Mouse (Mus musculus) layer of hippocampus, adult 9-10 months (tissue): Measurements from ENCODE around the gene Paics.

Source experiments
- DNase-seq: peaks from one replicate; pipeline ENCODE4 v3.0.0; 2022; ENCODE audit warnings: low spot score

Gene Paics

DNA sequence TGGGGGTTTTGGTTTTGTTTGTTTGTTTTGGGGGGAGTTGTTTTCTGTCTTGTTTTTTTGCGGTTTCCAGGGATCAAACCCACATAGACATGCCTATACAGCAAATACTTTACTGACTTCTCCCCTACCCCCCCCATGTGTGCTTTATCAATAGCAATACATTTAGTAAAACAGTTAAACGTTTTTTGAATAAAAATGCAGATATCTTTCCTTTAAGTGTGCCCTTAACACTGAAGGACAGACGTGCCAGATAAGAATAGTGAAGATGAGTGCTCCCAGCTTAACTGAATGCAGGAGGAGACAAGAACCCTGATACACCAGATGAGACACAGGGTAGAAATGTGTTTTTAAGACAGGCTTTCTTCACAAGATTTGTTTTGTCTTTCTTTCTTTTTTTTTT lies 60.0 kb downstream of the Paics start:
- no peak for DNase-seq

DNA sequence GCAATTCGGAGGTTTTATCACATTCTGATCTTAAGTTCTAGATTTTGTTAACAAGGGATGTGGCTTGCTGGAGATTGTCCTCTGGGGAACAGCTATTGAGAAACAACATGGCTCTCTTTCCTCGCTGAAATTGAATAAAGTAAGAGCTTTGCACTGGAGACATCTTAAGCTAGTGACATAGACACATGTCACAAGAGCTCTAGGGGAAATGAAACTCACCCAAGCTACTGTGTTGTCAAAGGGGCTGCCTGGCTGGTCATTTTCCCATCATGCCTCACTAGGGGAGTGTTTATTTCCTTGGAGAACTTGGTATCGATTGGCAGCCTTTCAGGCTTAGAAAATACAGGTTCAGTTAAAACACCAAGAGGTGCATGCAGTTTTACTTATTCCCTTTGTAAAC lies 62.1 kb downstream of the Paics start:
- DNase-seq = no peak

DNA sequence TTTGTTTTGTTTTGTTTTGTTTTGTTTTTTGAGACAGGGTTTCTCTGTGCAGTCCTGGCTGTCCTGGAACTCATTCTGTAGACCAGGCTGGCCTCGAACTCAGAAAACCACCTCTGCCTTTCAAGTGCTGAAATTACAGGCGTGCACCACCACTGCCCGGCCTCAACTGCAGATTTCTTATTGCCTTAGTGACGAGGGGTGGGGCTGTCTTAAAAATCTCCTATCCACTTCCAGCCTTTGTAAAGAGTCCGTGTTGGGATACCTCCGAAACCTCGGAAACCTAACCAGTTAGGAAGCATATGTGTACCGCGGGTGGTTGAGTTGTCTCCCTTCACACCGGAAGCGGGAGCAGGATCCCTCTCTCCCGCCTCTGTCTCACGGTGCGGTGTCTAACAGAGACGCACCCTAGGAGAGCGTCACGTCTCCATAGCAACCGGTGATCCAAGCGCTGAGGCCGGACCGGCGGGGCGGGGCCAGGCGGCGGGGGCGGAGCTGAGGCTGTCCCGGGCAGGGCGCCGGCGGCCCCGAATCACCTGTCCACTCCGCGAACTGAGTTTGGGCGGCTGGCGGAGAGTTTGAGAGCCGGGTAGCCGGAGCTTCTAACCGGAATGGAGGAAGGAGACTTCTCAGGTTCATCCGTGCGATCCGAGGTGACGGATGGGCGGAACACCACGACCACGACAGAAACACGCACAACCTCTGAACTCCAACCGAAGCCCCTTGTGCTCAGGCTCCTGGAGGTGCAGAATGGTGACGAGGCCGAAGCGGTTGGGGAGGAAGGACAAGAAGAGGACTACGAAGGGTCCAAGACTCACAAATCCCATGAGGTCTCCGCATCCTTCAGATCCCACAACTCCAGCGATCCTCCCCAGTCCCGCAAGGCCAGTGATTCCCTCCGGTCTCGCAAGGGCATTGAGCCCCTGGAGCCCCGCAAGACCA lies 64.7 kb downstream of the Paics start, which contains the start of gene Thegl:
Thegl (plus strand) TSS at position 480 of the 939 bp plus-strand sequence.
- no peak for DNase-seq
